Mouse (Mus musculus) lung, postnatal 0 days (tissue): Measurements from ENCODE around the gene Relt.

Experiments used
- CTCF ChIP-seq: IDR thresholded peaks from 2 replicates; pipeline ENCODE4 v1.5.1; 2016; ENCODE audit warnings: antibody characterized with exemption, mild to moderate bottlenecking
- EP300 ChIP-seq: IDR thresholded peaks from 2 replicates; pipeline ENCODE4 v1.6.1; 2016; ENCODE audit warnings: antibody characterized with exemption, mild to moderate bottlenecking, control low read depth

DNA sequence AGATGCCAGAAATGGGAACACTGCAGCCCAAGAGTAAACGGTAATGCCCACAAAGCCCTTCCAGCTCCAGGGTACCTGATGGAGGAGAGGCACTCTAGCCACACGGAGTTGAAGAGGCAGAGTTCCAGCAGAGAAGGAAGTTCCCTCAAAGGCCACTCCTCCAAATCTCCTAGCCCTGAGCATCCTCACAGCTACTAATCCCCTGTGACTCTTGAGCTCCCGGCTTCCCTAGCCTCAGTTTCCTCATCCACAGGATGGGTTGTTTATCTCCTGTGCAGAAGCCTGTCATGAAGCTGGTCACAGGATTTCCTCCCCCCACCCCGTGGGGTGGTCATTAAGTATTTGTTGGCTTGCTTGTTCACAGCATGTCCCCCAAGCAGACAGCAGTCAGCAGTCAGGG is 7.9 kb downstream of the Relt start:
- TF ChIP-seq CTCF (no peak), EP300 (no peak)
